8 mouse cellular contexts compared by ENCODE assay signal in the genomic region with DNA sequence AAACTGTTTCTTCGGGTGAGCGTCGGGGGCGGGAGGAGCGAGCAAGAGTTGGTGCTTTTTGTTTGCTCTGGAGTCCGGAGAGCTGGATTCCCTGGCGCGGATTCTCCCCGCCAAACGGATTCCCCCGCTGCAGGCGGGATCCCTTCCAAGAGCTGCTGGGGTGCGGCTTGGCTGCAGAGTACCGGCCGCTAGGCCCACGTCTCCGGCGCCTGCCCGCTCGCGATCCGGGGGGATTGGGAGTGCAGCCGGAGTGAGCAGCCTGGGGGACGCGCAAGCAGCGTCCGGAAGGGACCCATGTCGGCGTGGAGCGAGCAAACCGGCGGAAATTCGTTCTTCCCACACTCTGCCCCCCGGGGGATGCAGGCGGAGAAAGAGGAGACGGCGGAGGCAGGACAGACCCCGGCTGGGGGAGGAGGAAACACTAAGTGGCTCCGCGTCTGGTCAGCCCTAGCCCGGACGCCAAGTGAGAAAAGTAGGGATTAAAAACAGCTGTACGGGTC. TPM values are rescaled to one million over a fixed set of nuclear protein-coding genes. Genes with fewer than 3 reads are reported as not detected.
DNase-seq lines count a peak whose midpoint lies in the region; ATAC-seq lines count a peak whose summit lies in the region.

Gene Tril (minus strand): TSS at position 345 of the 500 bp plus-strand sequence.

- H3K9me3 ChIP-seq in forebrain, embryonic 15.5 days = no peaks in the 10 kb centered on the region
- no peaks in the 10 kb centered on the region for H3K9me3 ChIP-seq in heart, embryonic 16.5 days (replicated peaks; ENCODE audit: control insufficient read depth, low read length)
- no peaks in the 10 kb centered on the region for H3K9me3 ChIP-seq in liver, embryonic 15.5 days (replicated peaks)

- H3K4me3 ChIP-seq in forebrain, embryonic 15.5 days = peak within 1 kb of the TSS; percentile 53
- H3K4me3 ChIP-seq in heart, embryonic 16.5 days (ENCODE audit: low read length) = peak within 1 kb of the TSS; percentile 65
- peak within 1 kb of the TSS; percentile 34 for H3K4me3 ChIP-seq in liver, embryonic 15.5 days (replicated peaks)

- peak; percentile 42 for ATAC-seq in forebrain, embryonic 15.5 days (replicated peaks)
- peak; percentile 72 for ATAC-seq in heart, embryonic 16.5 days (replicated peaks; ENCODE audit: extremely low read depth, insufficient read depth, low FRiP score)
- ATAC-seq in liver, embryonic 15.5 days (ENCODE audit: insufficient read depth) = no peak
- no peak for ATAC-seq in granulocyte monocyte progenitor cell, adult 5-6 weeks (replicated peaks; ENCODE audit: poor library complexity, severe bottlenecking)

- peak within 1 kb of the TSS; percentile 44 for H3K27ac ChIP-seq in forebrain, embryonic 15.5 days (replicated peaks)
- peak within 1 kb of the TSS; percentile 82 for H3K27ac ChIP-seq in heart, embryonic 16.5 days (ENCODE audit: low read length)
- H3K27ac ChIP-seq in liver, embryonic 15.5 days (replicated peaks) = no peak within 1 kb of the TSS

- peak within 1 kb of the TSS; percentile 99 for H3K4me2 ChIP-seq in forebrain, embryonic 15.5 days (replicated peaks)
- H3K4me2 ChIP-seq in heart, embryonic 16.5 days (ENCODE audit: low read depth, low read length) = peak within 1 kb of the TSS; percentile 92
- peak within 1 kb of the TSS; percentile 59 for H3K4me2 ChIP-seq in liver, embryonic 15.5 days

- DNase-seq in ES-CJ7 (ENCODE audit: low read depth, low spot score) = peak; percentile 55
- peak; percentile 22 for DNase-seq in cerebellum, adult 11 months
- DNase-seq in kidney, postnatal 25 days = peak; percentile 73 to 81
- peak; percentile 82 for DNase-seq in ovary, postnatal 10 days (ENCODE audit: low spot score)

- H3K27me3 ChIP-seq in forebrain, embryonic 15.5 days = peaks cover 44% of the 10 kb centered on the region
- H3K27me3 ChIP-seq in heart, embryonic 16.5 days (ENCODE audit: control insufficient read depth, insufficient read depth, low read length) = peaks cover 48% of the 10 kb centered on the region
- H3K27me3 ChIP-seq in liver, embryonic 15.5 days = peaks cover 94% of the 10 kb centered on the region

- WGBS in forebrain, embryonic 15.5 days = under 1% methylated on average over 43 of the region's 43 CpGs
- WGBS in heart, embryonic 16.5 days = under 1% methylated on average over 43 of the region's 43 CpGs
- WGBS in liver, embryonic 15.5 days (ENCODE audit: insufficient replicate concordance) = under 1% methylated on average over 43 of the region's 43 CpGs

- peak within 1 kb of the TSS; percentile 52 for H3K9ac ChIP-seq in forebrain, embryonic 15.5 days (replicated peaks)
- peak within 1 kb of the TSS; percentile 72 for H3K9ac ChIP-seq in heart, embryonic 16.5 days (ENCODE audit: low read length)
- H3K9ac ChIP-seq in liver, embryonic 15.5 days = no peak within 1 kb of the TSS

- no peaks in the 10 kb centered on the region for H3K36me3 ChIP-seq in forebrain, embryonic 15.5 days
- no peaks in the 10 kb centered on the region for H3K36me3 ChIP-seq in heart, embryonic 16.5 days (ENCODE audit: control insufficient read depth, insufficient read depth)
- no peaks in the 10 kb centered on the region for H3K36me3 ChIP-seq in liver, embryonic 15.5 days (replicated peaks)

- peaks cover 38% of the 10 kb centered on the region for H3K4me1 ChIP-seq in forebrain, embryonic 15.5 days
- peaks cover 19% of the 10 kb centered on the region for H3K4me1 ChIP-seq in heart, embryonic 16.5 days (ENCODE audit: control insufficient read depth, insufficient read depth, low read length)
- peaks cover 17% of the 10 kb centered on the region; the same call in 1 of the 2 replicates for H3K4me1 ChIP-seq in liver, embryonic 15.5 days (replicated peaks)

RNA-seq across cellular contexts. Expression of gene Tril, which starts in this region (rescaled TPM):
- 5.9 and 7.6 TPM in 2 replicates for polyA plus RNA-seq in forebrain, embryonic 15.5 days (2015; fragmentation: Nextera tagmentation; extraction: Ambion mirVana)
- polyA plus RNA-seq in heart, embryonic 16.5 days (2015; fragmentation: Nextera tagmentation; extraction: Ambion mirVana) = 4.4 and 7.1 TPM in 2 replicates
- polyA plus RNA-seq in liver, embryonic 15.5 days (2015; fragmentation: Nextera tagmentation; extraction: Ambion mirVana) = 0.37 and 0.45 TPM in 2 replicates
- total RNA-seq in granulocyte monocyte progenitor cell, adult 5-6 weeks (2014; fragmentation: Nextera tagmentation) = not detected in 2 replicates
- not detected in 2 replicates for total RNA-seq in granulocyte monocyte progenitor cell, adult 5-6 weeks (2017)

Comparison
In these comparisons a context has a peak if more than half of its experiments do, and no peak if none do; other contexts are left out.
1. DNase-seq: peak in every context shown above with its lines; median percentile 82 in ovary, postnatal 10 days; 77 in kidney, postnatal 25 days; 55 in ES-CJ7; 22 in cerebellum, adult 11 months.
2. ATAC-seq: peak in forebrain, embryonic 15.5 days (single experiment) and heart, embryonic 16.5 days (single experiment); none in liver, embryonic 15.5 days (single experiment) and granulocyte monocyte progenitor cell, adult 5-6 weeks (single experiment).
3. Peak in every context shown above with its lines, with median percentiles within 50 percentile points of each other: H3K4me2 ChIP-seq and H3K4me3 ChIP-seq.